Mouse (Mus musculus) layer of hippocampus, postnatal 36 days (tissue): ENCODE results near the gene Ip6k3. TPM values are rescaled to one million over a fixed set of nuclear protein-coding genes. Genes with fewer than 3 reads are reported as not detected.

Source experiments
- DNase-seq, 2 experiments: peaks; one replicate each; pipeline ENCODE4 v3.0.0; 2022
- total RNA-seq, 2 experiments: library from RNA; stranded (reverse); gene quantifications; 2 replicates each; pipeline ENCODE4 v1.2.3; 2021

The Ip6k3 gene
- total RNA-seq, 2 experiments from 2014 or later = 0.27 TPM; not detected in 1

DNA sequence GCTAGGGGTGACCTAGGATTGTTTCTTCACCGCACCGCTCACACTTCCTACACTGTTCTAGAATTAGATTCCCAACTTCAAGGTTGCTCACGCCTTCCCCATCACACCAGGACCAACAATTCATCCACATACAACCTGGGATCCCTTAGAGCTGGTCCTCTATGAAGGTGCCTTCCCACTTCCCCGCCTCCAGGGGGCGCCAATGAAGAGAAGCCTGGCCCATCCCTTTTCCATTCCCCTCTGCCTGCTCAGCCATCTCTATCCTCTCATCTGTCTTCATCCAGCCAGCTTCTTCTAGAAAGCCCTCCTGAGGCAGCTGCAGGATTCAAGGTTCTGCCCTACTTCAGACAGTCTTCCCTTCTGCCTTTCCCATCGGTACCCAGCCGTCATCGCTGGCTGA, 16.2 kb downstream of the Ip6k3 start:
- no peak for DNase-seq

- DNase-seq = no peak
Observed at GRCm38 (mm10) chr17:27150871-27151270, 16.7 kb downstream of the Ip6k3 start.

GRCm38 (mm10) chr17:27146323-27146923, 21.2 kb downstream of the Ip6k3 start:
- DNase-seq = no peak

- no peak for DNase-seq
Observed at GRCm38 (mm10) chr17:27144152-27144551, 23.4 kb downstream of the Ip6k3 start.

GRCm38 (mm10) chr17:27141971-27142450, 25.6 kb downstream of the Ip6k3 start:
- DNase-seq = no peak

DNA sequence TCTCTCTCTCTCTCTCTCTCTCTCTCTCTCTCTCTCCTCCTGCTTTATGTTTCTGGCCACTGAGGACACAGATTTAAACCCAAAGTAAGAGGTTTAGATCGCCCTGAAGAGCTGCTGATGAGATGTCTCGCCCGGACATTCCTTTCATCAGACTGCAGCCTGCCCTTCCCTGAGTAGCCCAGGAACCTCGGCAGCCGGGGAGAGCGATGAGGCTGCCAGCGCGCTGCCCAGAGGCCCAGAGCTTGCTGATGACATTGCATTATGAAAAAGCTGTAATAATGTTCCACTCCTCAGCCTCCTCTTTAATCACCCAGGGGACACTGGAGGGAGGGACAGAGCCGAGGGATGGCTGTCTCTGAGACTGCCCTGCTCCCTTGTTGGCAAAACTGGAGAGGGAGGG, 27.3 kb downstream of the Ip6k3 start:
- DNase-seq = no peak

GRCm38 (mm10) chr17:27139304-27139703, 28.3 kb downstream of the Ip6k3 start:
- DNase-seq = no peak

- no peak for DNase-seq
Observed at GRCm38 (mm10) chr17:27138396-27138795, 29.2 kb downstream of the Ip6k3 start.

- DNase-seq = no peak
Observed at GRCm38 (mm10) chr17:27134715-27135114, 32.9 kb downstream of the Ip6k3 start.

DNA sequence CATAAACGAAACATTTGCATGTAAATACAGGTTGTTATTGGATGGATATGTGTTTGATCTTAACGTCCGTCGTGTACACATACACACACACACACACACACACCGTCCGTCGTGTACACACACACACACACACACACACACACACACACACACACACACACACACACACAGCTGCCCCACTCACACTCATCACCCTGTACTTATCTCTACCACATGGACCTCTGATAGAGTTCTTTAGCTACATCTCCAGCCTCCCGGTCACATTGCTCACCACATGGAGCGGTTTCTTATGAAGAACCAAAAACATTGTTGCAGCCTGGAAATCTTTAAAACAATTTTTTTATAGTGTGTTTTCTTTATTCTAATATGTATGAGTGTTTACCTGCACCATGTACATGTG, 33.4 kb downstream of the Ip6k3 start:
- no peak for DNase-seq

- DNase-seq = peak; percentile 96
Observed at GRCm38 (mm10) chr17:27133551-27134141, 33.9 kb downstream of the Ip6k3 start, which contains the start of gene Uqcc2. Uqcc2 (minus strand) TSS chr17:27133916.

DNA sequence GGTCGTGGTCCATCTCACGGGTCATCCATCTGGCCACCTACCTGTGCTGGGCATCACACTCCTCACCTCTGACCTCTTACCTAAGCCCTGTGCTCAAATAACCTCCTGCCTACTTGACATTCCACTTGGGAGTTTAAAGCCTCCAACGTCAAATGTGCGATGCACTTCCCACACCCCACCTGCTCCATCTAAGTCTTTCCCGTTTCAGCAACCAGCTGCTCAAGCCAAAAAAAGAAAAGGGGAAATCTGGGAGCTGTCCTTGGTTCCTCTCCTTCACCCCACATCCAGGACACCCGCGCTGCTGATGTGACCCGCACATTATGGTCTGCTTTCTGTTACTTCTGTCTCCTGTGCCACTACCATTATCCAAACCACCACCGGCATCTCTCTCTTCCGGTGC, 35.4 kb downstream of the Ip6k3 start:
- DNase-seq = no peak

DNA sequence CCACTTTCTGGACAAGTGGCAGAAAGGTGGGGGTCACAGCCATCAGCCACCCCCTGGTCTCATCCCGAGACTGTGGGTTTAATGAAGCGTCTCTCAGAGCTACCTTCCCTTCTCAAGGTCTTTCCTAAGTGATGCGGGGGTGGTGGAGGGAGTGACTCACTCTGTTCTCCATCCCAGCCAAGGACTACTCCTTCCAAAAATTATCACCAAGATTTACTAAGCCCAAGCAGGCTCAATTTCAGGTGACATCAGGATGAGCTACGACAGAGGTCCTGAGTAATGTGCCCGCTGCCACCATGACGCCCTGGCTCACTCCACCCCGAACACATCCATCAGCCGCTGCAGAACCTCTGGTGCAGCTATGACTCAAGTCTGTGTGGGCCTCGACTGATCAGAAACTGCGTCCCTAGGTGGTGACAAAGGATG, 36.3 kb downstream of the Ip6k3 start:
- DNase-seq = no peak

DNA sequence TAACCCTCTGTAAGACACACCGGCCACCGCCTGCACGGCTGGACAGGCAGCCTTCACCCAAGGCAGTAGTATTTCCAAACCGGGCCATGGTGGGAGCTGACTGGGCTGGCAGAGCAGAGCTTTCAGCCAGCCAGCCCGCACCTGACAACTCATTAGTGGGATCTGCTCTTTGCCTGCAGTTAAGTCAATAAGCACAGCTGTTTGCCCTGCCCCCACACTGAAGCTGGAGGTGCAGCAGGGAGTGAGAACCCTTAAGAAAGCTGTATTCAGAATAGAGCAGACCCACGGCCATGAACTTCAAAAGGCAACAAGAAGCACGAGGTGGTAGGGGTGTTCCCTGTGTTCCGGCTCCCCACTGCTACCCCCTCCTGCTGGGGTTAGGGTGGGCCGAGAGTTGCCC, 37.3 kb downstream of the Ip6k3 start:
- no peak for DNase-seq

DNA sequence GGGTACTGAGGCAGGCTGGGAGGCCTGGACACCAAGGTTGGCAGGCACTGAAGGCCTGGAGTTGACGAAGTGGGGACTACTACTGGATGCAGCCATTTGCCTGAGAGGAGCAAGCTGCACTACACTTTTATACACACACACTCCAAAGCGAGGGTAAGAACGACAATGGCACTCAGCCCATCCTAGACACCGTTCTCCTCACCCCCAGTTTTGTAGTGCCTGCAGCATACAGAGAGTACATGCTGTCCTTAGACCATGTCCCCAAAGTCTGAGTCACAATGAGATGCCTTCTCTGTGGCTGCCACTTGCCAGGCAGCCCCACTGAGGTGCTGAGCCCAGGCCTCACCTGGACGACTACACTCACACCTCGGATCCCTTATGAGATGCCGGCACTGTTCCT, 37.8 kb downstream of the Ip6k3 start:
- no peak for DNase-seq

- no peak for DNase-seq
Observed at GRCm38 (mm10) chr17:27129291-27129690, 38.3 kb downstream of the Ip6k3 start.

DNA sequence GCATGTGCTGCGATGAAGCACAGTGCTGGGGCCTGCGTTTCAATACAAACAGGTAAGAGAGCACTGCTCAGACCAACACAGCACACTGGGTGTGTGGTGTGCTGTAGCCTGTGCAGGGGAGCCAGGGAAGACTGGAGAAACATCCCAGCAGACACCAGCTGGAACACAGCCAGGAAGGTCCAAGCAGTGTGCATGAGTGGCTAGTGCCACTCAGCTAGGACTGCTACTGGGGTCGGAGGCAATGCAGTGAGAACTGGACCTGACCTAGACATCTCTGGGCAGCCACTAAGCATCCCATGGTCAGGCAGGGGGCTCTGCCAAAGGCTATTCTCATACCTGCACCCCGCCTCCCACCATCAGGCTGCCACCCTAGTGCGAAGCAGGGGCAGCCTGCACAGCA, 39.4 kb downstream of the Ip6k3 start:
- no peak for DNase-seq

DNA sequence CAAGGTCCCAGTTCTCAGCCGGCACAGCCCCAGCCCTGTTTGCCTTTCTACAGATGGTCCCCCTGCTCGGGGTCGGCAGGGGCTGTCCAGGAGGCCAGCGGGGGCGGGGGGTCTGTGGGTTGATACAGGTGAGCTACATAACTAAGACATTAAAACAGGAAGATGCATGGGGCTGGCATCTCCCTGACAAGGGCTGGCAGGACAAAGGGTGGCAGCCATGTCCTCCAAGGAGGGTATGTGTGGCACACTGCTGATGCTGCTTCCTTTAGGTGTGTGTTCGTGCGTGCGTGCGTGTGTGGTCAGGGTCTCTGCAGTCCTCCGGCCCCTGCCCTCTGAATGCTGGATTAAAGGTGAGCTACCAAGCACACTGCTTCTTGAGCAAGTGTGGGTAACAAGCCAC, 40.6 kb downstream of the Ip6k3 start:
- no peak for DNase-seq

- peak in 1 of 2 experiments; percentile 38 for DNase-seq
Observed at GRCm38 (mm10) chr17:27125669-27126202, 41.9 kb downstream of the Ip6k3 start.

DNA sequence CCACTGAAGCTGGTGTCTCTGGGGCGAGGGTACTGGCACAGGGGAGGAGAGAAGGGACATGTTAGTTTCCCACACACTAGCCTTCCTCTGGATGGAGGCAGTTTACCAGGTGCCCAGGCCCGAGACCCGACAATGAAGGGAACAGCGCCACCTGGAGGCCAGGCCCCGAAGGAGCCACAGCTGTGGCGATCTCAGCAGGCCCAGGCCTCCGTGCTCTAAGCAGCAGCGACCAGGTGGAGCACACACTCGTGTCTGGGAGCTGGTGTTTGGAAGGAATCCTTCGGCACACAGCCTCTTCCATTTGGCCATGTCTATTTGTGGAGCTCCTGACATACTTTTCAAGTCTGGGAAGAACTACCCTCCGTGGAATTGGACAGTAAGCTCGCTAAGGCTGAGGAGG, 42.4 kb downstream of the Ip6k3 start:
- DNase-seq = peak; percentile 56 to 57

DNA sequence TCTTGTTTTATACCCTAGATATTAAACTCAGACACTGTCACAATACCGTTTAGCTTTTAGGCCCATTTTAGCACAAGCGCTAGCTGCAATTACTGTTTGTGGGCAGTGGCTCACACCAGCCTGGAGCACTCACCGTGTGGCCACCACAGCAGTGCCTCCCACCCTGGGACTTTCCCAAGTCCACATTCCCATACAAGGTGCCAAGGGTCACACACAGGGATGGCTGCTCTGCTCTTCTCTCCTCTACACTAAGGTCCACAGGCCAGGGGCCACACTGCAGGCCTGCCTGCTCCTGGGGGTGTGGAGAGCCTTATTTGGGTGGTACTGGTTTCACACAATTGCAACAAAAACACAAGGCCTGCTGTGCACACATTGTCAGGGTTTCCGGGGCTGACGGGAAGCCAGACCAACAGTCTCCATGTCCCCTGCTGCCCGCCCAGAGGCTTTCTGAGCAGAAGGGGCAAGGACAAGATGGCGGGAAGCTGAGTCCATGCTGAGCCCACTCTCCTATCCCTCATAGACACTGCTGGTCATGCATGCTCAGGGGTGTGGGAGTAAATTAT, 43.7 kb downstream of the Ip6k3 start:
- DNase-seq = no peak

DNA sequence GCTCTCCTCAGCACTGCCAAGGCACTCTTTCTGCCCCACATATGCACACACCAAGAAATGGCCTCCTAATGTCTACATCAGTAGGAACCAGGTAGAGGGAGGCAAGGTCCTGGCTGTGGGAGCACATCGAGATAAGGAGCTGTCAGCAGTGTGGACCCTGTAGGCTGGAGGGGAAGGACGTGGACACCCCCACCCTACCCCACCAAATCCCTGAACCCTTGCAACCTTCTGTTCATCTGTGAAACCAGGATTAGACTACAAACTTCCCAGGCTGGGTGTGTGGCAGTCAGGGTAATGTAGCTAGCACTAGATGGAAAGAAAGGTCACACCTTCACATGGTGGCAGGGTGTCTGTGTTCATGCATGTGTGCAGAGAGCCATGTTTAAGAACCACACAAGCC, 44.5 kb downstream of the Ip6k3 start:
- DNase-seq = no peak

- no peak for DNase-seq
Observed at GRCm38 (mm10) chr17:27122701-27123100, 44.9 kb downstream of the Ip6k3 start.

DNA sequence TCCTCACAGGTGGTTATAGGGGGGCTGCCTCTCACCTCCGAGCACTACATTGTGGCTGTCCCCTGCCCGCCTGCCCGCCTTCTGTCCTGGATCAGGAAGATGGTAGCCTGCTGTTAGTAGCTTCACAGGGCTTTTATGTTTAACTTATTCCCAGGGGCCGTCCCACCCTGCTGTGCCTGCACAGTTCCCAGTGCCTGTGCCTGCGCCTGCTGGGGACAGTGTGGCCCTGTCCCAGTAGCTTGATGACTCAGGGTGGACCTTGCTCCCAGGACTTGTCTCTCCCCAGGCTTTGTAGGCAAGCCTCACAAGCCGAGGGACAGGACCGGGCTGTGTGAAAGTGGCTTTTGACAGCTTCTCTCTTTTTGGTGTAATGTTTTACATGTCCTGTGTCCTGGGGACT, 45.8 kb downstream of the Ip6k3 start:
- DNase-seq = no peak
